Mouse (Mus musculus): ENCODE results near the gene Kcnab1. TPM values are rescaled to one million over a fixed set of nuclear protein-coding genes. Genes with fewer than 3 reads are reported as not detected.

The Kcnab1 gene
- polyA plus RNA-seq, 1 experiment: not detected

DNA sequence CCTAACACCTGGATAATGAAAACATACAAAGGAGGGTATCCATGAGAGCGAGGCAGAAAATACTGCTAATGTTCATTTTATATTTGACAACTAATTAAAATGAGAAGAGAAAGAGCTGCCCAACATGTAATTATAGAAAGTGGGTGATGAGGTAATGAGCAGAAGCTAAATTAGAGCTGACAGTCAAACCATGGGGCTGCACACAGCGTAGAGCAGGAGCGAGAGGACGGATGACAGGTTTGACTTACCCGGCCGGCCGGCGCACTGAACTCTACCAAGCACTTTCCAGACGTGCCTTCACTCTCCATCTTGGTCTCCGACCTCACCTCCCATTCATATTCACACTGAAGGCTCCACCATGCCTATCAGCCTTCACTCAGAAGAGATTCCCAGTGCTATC, 168.6 kb downstream of the Kcnab1 start:
- no peaks in the 10 kb centered on the region for H3K36me3 ChIP-seq (ENCODE audit: control insufficient read depth, insufficient read depth, low read length, poor library complexity, severe bottlenecking)
- H3K4me1 ChIP-seq (ENCODE audit: control insufficient read depth, insufficient read depth, low read length): no peaks in the 10 kb centered on the region
- H3K4me3 ChIP-seq (ENCODE audit: low read depth, low read length): no peak overlapping the region
- no peak overlapping the region for H3K9ac ChIP-seq (ENCODE audit: low read depth, poor library complexity, severe bottlenecking)
- H3K9me3 ChIP-seq (replicated peaks; ENCODE audit: control insufficient read depth, insufficient read depth, low read length, poor library complexity, severe bottlenecking): no peaks in the 10 kb centered on the region
- no peak overlapping the region for H3K27ac ChIP-seq (ENCODE audit: insufficient read depth, low read length)
- TF ChIP-seq EP300 (IDR thresholded peaks at IDR 0.05; ENCODE audit: insufficient read depth, low read depth, low read length) (no peak), CTCF (IDR thresholded peaks at IDR 0.05; ENCODE audit: low read depth, low read length) (no peak), POLR2A (IDR thresholded peaks at IDR 0.05; ENCODE audit: insufficient read depth, low read length) (no peak)
- no peaks in the 10 kb centered on the region for H3K27me3 ChIP-seq (ENCODE audit: control insufficient read depth, insufficient read depth, low read length, poor library complexity, severe bottlenecking)

DNA sequence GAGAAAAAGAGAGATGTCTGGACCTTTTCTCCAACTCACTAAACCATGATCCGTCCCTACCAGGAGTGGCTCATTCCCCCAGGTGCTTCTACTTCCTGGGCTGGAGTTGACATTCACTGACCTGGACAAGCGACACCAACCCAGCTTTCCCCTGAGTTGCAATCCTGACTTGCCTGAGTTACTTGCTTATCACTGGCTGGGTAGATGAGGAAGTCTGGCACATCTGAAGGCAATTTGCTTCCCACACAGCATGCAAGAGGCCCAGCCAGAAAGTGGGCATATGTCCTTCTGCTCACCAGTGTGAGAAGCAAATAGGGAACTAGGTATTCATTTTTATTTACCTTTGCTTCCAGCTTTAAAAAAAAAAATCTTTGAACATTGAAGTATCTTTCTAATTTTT, 174.2 kb downstream of the Kcnab1 start:
- Histone ChIP-seq H3K9me3 (replicated peaks; ENCODE audit: control insufficient read depth, insufficient read depth, low read length, poor library complexity, severe bottlenecking) (no peaks in the 10 kb centered on the region), H3K27ac (ENCODE audit: insufficient read depth, low read length) (no peak overlapping the region), H3K9ac (ENCODE audit: low read depth, poor library complexity, severe bottlenecking) (no peak overlapping the region), H3K36me3 (ENCODE audit: control insufficient read depth, insufficient read depth, low read length, poor library complexity, severe bottlenecking) (no peaks in the 10 kb centered on the region), H3K4me3 (ENCODE audit: low read depth, low read length) (no peak overlapping the region), H3K27me3 (ENCODE audit: control insufficient read depth, insufficient read depth, low read length, poor library complexity, severe bottlenecking) (no peaks in the 10 kb centered on the region), H3K4me1 (ENCODE audit: control insufficient read depth, insufficient read depth, low read length) (no peaks in the 10 kb centered on the region)
- TF ChIP-seq POLR2A (IDR thresholded peaks at IDR 0.05; ENCODE audit: insufficient read depth, low read length) (no peak), CTCF (IDR thresholded peaks at IDR 0.05; ENCODE audit: low read depth, low read length) (no peak), EP300 (IDR thresholded peaks at IDR 0.05; ENCODE audit: insufficient read depth, low read depth, low read length) (no peak)

DNA sequence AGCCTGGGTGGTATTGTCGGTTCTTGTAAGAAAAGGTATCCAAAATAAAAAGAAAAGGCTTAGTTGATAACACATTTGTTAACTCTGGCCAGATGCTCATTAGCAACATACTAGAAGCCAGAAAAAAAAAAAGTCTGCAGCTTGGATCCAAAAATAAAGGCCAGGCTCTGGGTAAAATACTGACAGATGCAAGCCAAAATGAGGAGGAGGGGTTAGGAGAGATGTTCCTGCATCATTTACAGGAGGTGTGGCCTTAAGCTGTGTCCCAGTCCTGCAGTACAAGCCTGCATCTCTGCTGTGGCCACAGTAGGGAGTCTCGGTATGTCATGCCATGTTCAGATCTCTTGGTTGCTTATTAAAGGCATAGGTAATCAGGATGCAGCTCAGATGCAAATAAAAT, 179.8 kb downstream of the Kcnab1 start:
- no peaks in the 10 kb centered on the region for H3K4me1 ChIP-seq (ENCODE audit: control insufficient read depth, insufficient read depth, low read length)
- TF ChIP-seq EP300 (IDR thresholded peaks at IDR 0.05; ENCODE audit: insufficient read depth, low read depth, low read length) (no peak), CTCF (IDR thresholded peaks at IDR 0.05; ENCODE audit: low read depth, low read length) (no peak)
- no peak overlapping the region for H3K4me3 ChIP-seq (ENCODE audit: low read depth, low read length)
- H3K27ac ChIP-seq (ENCODE audit: insufficient read depth, low read length): no peak overlapping the region
- no peaks in the 10 kb centered on the region for H3K27me3 ChIP-seq (ENCODE audit: control insufficient read depth, insufficient read depth, low read length, poor library complexity, severe bottlenecking)
- H3K36me3 ChIP-seq (ENCODE audit: control insufficient read depth, insufficient read depth, low read length, poor library complexity, severe bottlenecking): no peaks in the 10 kb centered on the region
- no peak overlapping the region for H3K9ac ChIP-seq (ENCODE audit: low read depth, poor library complexity, severe bottlenecking)
- H3K9me3 ChIP-seq (replicated peaks; ENCODE audit: control insufficient read depth, insufficient read depth, low read length, poor library complexity, severe bottlenecking): peaks cover 3% of the 10 kb centered on the region; the same call in 1 of the 2 replicates

- Histone ChIP-seq H3K9ac (ENCODE audit: low read depth, poor library complexity, severe bottlenecking) (no peak overlapping the region), H3K4me1 (ENCODE audit: control insufficient read depth, insufficient read depth, low read length) (no peaks in the 10 kb centered on the region), H3K4me3 (ENCODE audit: low read depth, low read length) (no peak overlapping the region), H3K36me3 (ENCODE audit: control insufficient read depth, insufficient read depth, low read length, poor library complexity, severe bottlenecking) (no peaks in the 10 kb centered on the region), H3K27ac (ENCODE audit: insufficient read depth, low read length) (no peak overlapping the region), H3K9me3 (replicated peaks; ENCODE audit: control insufficient read depth, insufficient read depth, low read length, poor library complexity, severe bottlenecking) (peaks cover 8% of the 10 kb centered on the region; the same call in 1 of the 2 replicates), H3K27me3 (ENCODE audit: control insufficient read depth, insufficient read depth, low read length, poor library complexity, severe bottlenecking) (no peaks in the 10 kb centered on the region)
- TF ChIP-seq POLR2A (IDR thresholded peaks at IDR 0.05; ENCODE audit: insufficient read depth, low read length) (no peak), CTCF (IDR thresholded peaks at IDR 0.05; ENCODE audit: low read depth, low read length) (no peak), EP300 (IDR thresholded peaks at IDR 0.05; ENCODE audit: insufficient read depth, low read depth, low read length) (0 out of 2 replicates have a peak, but pooled peaks have one; percentile 35)
Measured at GRCm38 (mm10) chr3:65296996-65297395, 187.8 kb downstream of the Kcnab1 start.

DNA sequence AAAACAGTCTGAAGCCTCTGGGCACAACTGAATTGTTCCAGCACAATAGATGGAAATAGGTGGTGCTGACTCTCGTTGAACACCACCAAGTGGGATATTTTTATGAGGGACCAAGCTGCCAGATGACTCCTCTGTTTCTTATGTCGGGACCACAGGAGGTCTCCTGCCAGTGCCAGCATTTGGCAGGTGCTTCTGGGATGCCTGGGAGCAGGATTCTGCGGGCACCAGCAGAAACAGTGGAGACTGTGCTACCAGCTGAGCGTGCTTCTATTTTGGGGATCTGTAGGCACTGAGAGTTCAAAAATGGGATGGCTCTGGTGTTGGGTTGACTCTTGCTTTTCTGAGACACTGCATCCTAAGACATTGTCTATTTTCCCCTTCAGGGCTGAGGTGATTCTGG, 190.0 kb downstream of the Kcnab1 start:
- Histone ChIP-seq H3K27ac (ENCODE audit: insufficient read depth, low read length) (no peak overlapping the region), H3K27me3 (ENCODE audit: control insufficient read depth, insufficient read depth, low read length, poor library complexity, severe bottlenecking) (no peaks in the 10 kb centered on the region), H3K9me3 (replicated peaks; ENCODE audit: control insufficient read depth, insufficient read depth, low read length, poor library complexity, severe bottlenecking) (0 out of 2 replicates have a peak, but pooled peaks cover 5% of the 10 kb centered on the region), H3K4me1 (ENCODE audit: control insufficient read depth, insufficient read depth, low read length) (no peaks in the 10 kb centered on the region), H3K36me3 (ENCODE audit: control insufficient read depth, insufficient read depth, low read length, poor library complexity, severe bottlenecking) (no peaks in the 10 kb centered on the region), H3K4me3 (ENCODE audit: low read depth, low read length) (no peak overlapping the region), H3K9ac (ENCODE audit: low read depth, poor library complexity, severe bottlenecking) (no peak overlapping the region)
- TF ChIP-seq POLR2A (IDR thresholded peaks at IDR 0.05; ENCODE audit: insufficient read depth, low read length) (no peak), CTCF (IDR thresholded peaks at IDR 0.05; ENCODE audit: low read depth, low read length) (no peak)

DNA sequence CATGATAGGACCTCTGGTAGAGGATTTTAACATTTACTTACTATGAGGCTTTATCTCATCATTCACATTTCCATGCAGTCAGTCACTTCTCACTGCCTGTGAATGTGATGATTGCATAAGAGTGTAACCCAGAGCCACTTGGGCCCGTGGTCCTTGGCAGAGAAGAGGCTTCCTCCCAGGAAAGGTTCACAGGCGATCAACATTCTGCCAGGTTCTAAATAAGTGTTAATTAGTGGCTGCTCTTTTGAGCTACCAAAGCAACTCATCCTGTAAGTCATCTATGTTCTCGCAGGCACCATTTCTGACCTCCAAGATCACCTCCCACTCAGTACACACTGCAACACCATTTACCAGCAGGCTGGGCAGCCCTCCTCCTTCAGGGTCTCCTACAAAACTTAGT, 192.3 kb downstream of the Kcnab1 start:
- TF ChIP-seq EP300 (IDR thresholded peaks at IDR 0.05; ENCODE audit: insufficient read depth, low read depth, low read length) (no peak), CTCF (IDR thresholded peaks at IDR 0.05; ENCODE audit: low read depth, low read length) (no peak), POLR2A (IDR thresholded peaks at IDR 0.05; ENCODE audit: insufficient read depth, low read length) (no peak)
- Histone ChIP-seq H3K4me1 (ENCODE audit: control insufficient read depth, insufficient read depth, low read length) (no peaks in the 10 kb centered on the region), H3K27ac (ENCODE audit: insufficient read depth, low read length) (no peak overlapping the region), H3K36me3 (ENCODE audit: control insufficient read depth, insufficient read depth, low read length, poor library complexity, severe bottlenecking) (no peaks in the 10 kb centered on the region), H3K4me3 (ENCODE audit: low read depth, low read length) (no peak overlapping the region), H3K9me3 (replicated peaks; ENCODE audit: control insufficient read depth, insufficient read depth, low read length, poor library complexity, severe bottlenecking) (0 out of 2 replicates have a peak, but pooled peaks cover 5% of the 10 kb centered on the region), H3K9ac (ENCODE audit: low read depth, poor library complexity, severe bottlenecking) (no peak overlapping the region), H3K27me3 (ENCODE audit: control insufficient read depth, insufficient read depth, low read length, poor library complexity, severe bottlenecking) (no peaks in the 10 kb centered on the region)
